19 mouse cellular contexts compared by ENCODE assay signal in the genomic region with DNA sequence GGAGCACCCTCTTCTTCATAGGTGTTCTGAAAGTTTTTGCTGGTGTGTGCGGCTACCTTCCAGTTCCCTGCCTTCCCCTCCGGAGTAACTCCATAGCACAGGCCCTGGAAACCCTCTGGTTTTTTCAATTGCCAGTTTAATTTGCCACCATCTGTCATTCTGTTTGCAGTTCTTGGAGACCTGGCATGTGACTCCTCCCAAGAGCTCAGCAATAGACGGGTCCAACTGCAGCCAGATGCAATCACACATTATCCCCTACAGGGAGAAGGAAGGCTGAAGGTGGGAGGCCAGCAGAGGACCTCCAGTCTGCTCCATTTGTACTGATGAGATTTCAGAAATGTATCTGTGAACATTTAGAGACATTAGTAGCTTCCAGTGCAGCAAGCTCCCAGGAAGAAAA. TPM values are rescaled to one million over a fixed set of nuclear protein-coding genes. Genes with fewer than 3 reads are reported as not detected.
DNase-seq lines count a peak whose midpoint lies in the region; ATAC-seq lines count a peak whose summit lies in the region.
"Had no signal": no experiment of that assay in that cellular context is flagged by ENCODE, and none has a peak within 500 bp of the region (broad histone marks: within the 10 kb centered on the region; RNA-seq: fewer than 3 reads in every experiment).

No protein-coding gene starts in this region.

- no peaks in the 10 kb centered on the region for H3K9me3 ChIP-seq in midbrain, embryonic 14.5 days (ENCODE audit: control insufficient read depth, low read length)
- no peaks in the 10 kb centered on the region for H3K9me3 ChIP-seq in midbrain, embryonic 16.5 days (replicated peaks; ENCODE audit: control insufficient read depth, low read length, poor library complexity, severe bottlenecking)
- H3K9me3 ChIP-seq in neural tube, embryonic 15.5 days (replicated peaks), result no peaks in the 10 kb centered on the region
- H3K9me3 ChIP-seq: embryonic facial prominence, embryonic 13.5 days; intestine, embryonic 15.5 days; kidney, embryonic 15.5 days; midbrain, embryonic 13.5 days had no signal

- no peak overlapping the region for H3K9ac ChIP-seq in midbrain, embryonic 14.5 days (replicated peaks; ENCODE audit: low read length)
- no peak overlapping the region for H3K9ac ChIP-seq in midbrain, embryonic 16.5 days (ENCODE audit: low read depth, low read length)
- H3K9ac ChIP-seq in neural tube, embryonic 15.5 days (replicated peaks), result no peak overlapping the region
- H3K9ac ChIP-seq: embryonic facial prominence, embryonic 13.5 days; intestine, embryonic 15.5 days; kidney, embryonic 15.5 days; midbrain, embryonic 13.5 days had no signal

- H3K27me3 ChIP-seq in midbrain, embryonic 14.5 days (ENCODE audit: control insufficient read depth, insufficient read depth, low read length), result no peaks in the 10 kb centered on the region
- no peaks in the 10 kb centered on the region for H3K27me3 ChIP-seq in midbrain, embryonic 16.5 days (ENCODE audit: control insufficient read depth, insufficient read depth, low read depth, low read length)
- H3K27me3 ChIP-seq in neural tube, embryonic 15.5 days (replicated peaks), result no peaks in the 10 kb centered on the region
- H3K27me3 ChIP-seq: embryonic facial prominence, embryonic 13.5 days; intestine, embryonic 15.5 days; kidney, embryonic 15.5 days; midbrain, embryonic 13.5 days had no signal

- H3K36me3 ChIP-seq in midbrain, embryonic 14.5 days (ENCODE audit: control insufficient read depth, insufficient read depth, low read length), result no peaks in the 10 kb centered on the region
- H3K36me3 ChIP-seq in midbrain, embryonic 16.5 days (ENCODE audit: control insufficient read depth, insufficient read depth, low read length), result no peaks in the 10 kb centered on the region
- H3K36me3 ChIP-seq in neural tube, embryonic 15.5 days, result no peaks in the 10 kb centered on the region
- H3K36me3 ChIP-seq: embryonic facial prominence, embryonic 13.5 days; intestine, embryonic 15.5 days; kidney, embryonic 15.5 days; midbrain, embryonic 13.5 days had no signal

- WGBS in midbrain, embryonic 14.5 days, result 65% methylated on average over 3 of the region's 3 CpGs
- WGBS in midbrain, embryonic 16.5 days, result 68% methylated on average over 3 of the region's 3 CpGs
- 41% methylated on average over 3 of the region's 3 CpGs for WGBS in neural tube, embryonic 15.5 days

- H3K27ac ChIP-seq in midbrain, embryonic 14.5 days (replicated peaks; ENCODE audit: low read depth, low read length), result no peak overlapping the region
- no peak overlapping the region for H3K27ac ChIP-seq in midbrain, embryonic 16.5 days (ENCODE audit: low read length)
- H3K27ac ChIP-seq in neural tube, embryonic 15.5 days (replicated peaks), result no peak overlapping the region
- H3K27ac ChIP-seq: embryonic facial prominence, embryonic 13.5 days; intestine, embryonic 15.5 days; kidney, embryonic 15.5 days; left cerebral cortex, adult 2 months; midbrain, embryonic 13.5 days had no signal

- no peaks in the 10 kb centered on the region for H3K4me1 ChIP-seq in midbrain, embryonic 14.5 days (ENCODE audit: control insufficient read depth, insufficient read depth, low read length)
- H3K4me1 ChIP-seq in midbrain, embryonic 16.5 days (ENCODE audit: control insufficient read depth, insufficient read depth, low read length), result no peaks in the 10 kb centered on the region
- H3K4me1 ChIP-seq in neural tube, embryonic 15.5 days, result no peaks in the 10 kb centered on the region
- H3K4me1 ChIP-seq: embryonic facial prominence, embryonic 13.5 days; intestine, embryonic 15.5 days; kidney, embryonic 15.5 days; midbrain, embryonic 13.5 days had no signal

- no peak overlapping the region for H3K4me3 ChIP-seq in midbrain, embryonic 14.5 days (replicated peaks; ENCODE audit: low read depth, low read length)
- H3K4me3 ChIP-seq in midbrain, embryonic 16.5 days (ENCODE audit: low read depth, low read length), result no peak overlapping the region
- no peak overlapping the region for H3K4me3 ChIP-seq in neural tube, embryonic 15.5 days (replicated peaks)
- H3K4me3 ChIP-seq: embryonic facial prominence, embryonic 13.5 days; intestine, embryonic 15.5 days; kidney, embryonic 15.5 days; left cerebral cortex, adult 2 months; midbrain, embryonic 13.5 days had no signal

- no peak overlapping the region for H3K4me2 ChIP-seq in midbrain, embryonic 14.5 days (ENCODE audit: low read length)
- H3K4me2 ChIP-seq in midbrain, embryonic 16.5 days (ENCODE audit: low read length), result no peak overlapping the region
- no peak overlapping the region for H3K4me2 ChIP-seq in neural tube, embryonic 15.5 days
- H3K4me2 ChIP-seq: embryonic facial prominence, embryonic 13.5 days; heart, embryonic 11.5 days; intestine, embryonic 15.5 days; kidney, embryonic 15.5 days; midbrain, embryonic 13.5 days had no signal

- peak; percentile 91 for ATAC-seq in cerebellum, adult (ENCODE audit: insufficient number of reproducible peaks, low FRiP score, low TSS enrichment)
- ATAC-seq in midbrain, embryonic 14.5 days (ENCODE audit: low FRiP score, low TSS enrichment), result no peak
- no peak for ATAC-seq in midbrain, embryonic 16.5 days
- ATAC-seq in neural tube, embryonic 15.5 days (ENCODE audit: low FRiP score), result peak; percentile 31; the same call in 1 of the 2 replicates
- ATAC-seq: intestine, embryonic 15.5 days; midbrain, embryonic 13.5 days had no signal

- DNase-seq in cerebellum, postnatal 4 days (ENCODE audit: low spot score in 2 of 2), result no peak
- DNase-seq in midbrain, embryonic 14.5 days, result peak; percentile 8
- DNase-seq in cerebellum, postnatal 10 days, result peak; percentile 66 to 68
- no peak for DNase-seq in thymus, postnatal 14 days
- DNase-seq in left cerebral cortex, adult 18-20 months (ENCODE audit: low spot score in 2 of 2), result no peak
- DNase-seq: adrenal gland, postnatal 36 days; gastrocnemius, postnatal 14 days; lung, adult 18-20 months; lung, postnatal 4 days; thymus, postnatal 4 days had no signal

RNA-seq across cellular contexts. Expression of gene Actr3, which starts 56.6 kb away (rescaled TPM):
- 210 and 274 TPM in 2 replicates for polyA plus RNA-seq in midbrain, embryonic 14.5 days (2014; fragmentation: Nextera tagmentation; extraction: Ambion mirVana)
- 217 and 238 TPM in 2 replicates for polyA plus RNA-seq in midbrain, embryonic 16.5 days (2015; fragmentation: Nextera tagmentation; extraction: Ambion mirVana)
- polyA plus RNA-seq in neural tube, embryonic 15.5 days (2015; fragmentation: Nextera tagmentation; extraction: Ambion mirVana), result 214 and 250 TPM in 2 replicates
- 100 to 1,000 TPM; 232 to 245 TPM for total RNA-seq in left cerebral cortex, adult 18-20 months (2021)

Comparison
In these comparisons a context has a peak if more than half of its experiments do, and no peak if none do; other contexts are left out.
1. DNase-seq: peak in midbrain, embryonic 14.5 days (single experiment) and cerebellum, postnatal 10 days (2 of 2); none in cerebellum, postnatal 4 days (0 of 2), thymus, postnatal 14 days (single experiment) and left cerebral cortex, adult 18-20 months (0 of 2).
2. ATAC-seq: peak in cerebellum, adult (single experiment) and neural tube, embryonic 15.5 days (single experiment); none in midbrain, embryonic 14.5 days (single experiment) and midbrain, embryonic 16.5 days (single experiment).